Mouse (Mus musculus): ENCODE results near the gene Clic3. TPM values are rescaled to one million over a fixed set of nuclear protein-coding genes. Genes with fewer than 3 reads are reported as not detected.

The Clic3 gene
- total and polyA plus RNA-seq, 3 experiments: 0.30 to 0.71 TPM; not detected in 1

DNA sequence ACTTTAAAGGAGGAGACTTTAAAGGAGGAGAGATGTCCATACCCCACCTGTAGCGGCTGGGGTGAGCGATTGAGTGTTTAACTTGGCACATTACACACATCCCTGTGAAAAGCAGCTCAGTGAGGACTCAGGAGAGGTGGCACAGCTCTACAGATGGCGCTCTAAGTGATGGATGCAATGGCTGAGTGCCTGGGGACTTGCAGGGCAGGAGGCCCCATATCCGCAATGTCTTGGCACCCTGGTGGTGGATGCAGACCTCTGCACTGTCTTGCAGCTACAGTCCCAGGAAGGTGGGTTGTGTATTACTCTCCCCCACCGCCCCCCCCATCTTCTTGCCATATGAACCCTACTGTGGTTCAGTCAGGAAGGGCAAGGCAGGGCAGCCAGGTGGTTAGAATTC is 50.3 kb downstream of the Clic3 start:
- Histone ChIP-seq H3K9me3 (replicated peaks; ENCODE audit: low read length) (no peaks in the 10 kb centered on the region), H3K79me2 (replicated peaks; ENCODE audit: control insufficient read depth, extremely low read depth, insufficient read depth, poor library complexity, severe bottlenecking) (no peaks in the 10 kb centered on the region), H3K27me3 (replicated peaks) (no peaks in the 10 kb centered on the region), H3K4me1 (ENCODE audit: control insufficient read depth in 1 of 2, insufficient read depth in 2 of 2) (peaks cover 5 to 12% of the 10 kb centered on the region in 2 experiments), H3K9ac (ENCODE audit: insufficient read depth, low read depth) (no peak overlapping the region), H3K4me2 (ENCODE audit: insufficient read depth, low read depth, poor library complexity, severe bottlenecking) (no peak overlapping the region), H3K36me3 (replicated peaks in 1 of 2; ENCODE audit: control insufficient read depth in 1 of 2, insufficient read depth in 1 of 2, low read length in 1 of 2) (peaks cover 32 to 49% of the 10 kb centered on the region in 2 experiments), H3K27ac (ENCODE audit: insufficient read depth, low read depth) (no peak overlapping the region), H3K4me3 (replicated peaks in 1 of 3; ENCODE audit: low read depth in 2 of 3, low read length in 2 of 3, poor library complexity in 1 of 3) (no peak overlapping the region)
- TF ChIP-seq ZNF384 (IDR thresholded peaks at IDR 0.05; ENCODE audit: low read depth, low read length) (no peak), CTCF (conservative IDR thresholded peaks at IDR 0.05 in 1 of 2, IDR thresholded peaks at IDR 0.05 in 1 of 2; ENCODE audit: low read depth in 2 of 2, low read length in 2 of 2) (peak in 1 of 2 experiments; percentile 54; a peak in 2 of 4 replicates)
- dilution Hi-C loops (cut with MboI; ENCODE audit: extremely low pct_ligation_motif_present, extremely low pct_unique_long_range_greater_than_20kb, low sequenced_read_pairs): no loop called here
- in situ Hi-C loops (cut with MboI; ENCODE audit: low pct_ligation_motif_present, low pct_unique_long_range_greater_than_20kb, low sequenced_read_pairs): no loop called here
- peak; percentile 33 for DNase-seq (ENCODE audit: extremely low read depth)

Other genes with a start within 250 kb of the Clic3 start
Only the 20 nearest of the 44 such genes appear.
- gene Grin1, start 137.7 kb upstream of the Clic3 start, total RNA-seq (2012; rRNA removed): 0.04 and 0.17 TPM in 2 replicates
- 0.08 and 0.36 TPM in 2 replicates for gene Grin1, start 137.7 kb upstream of the Clic3 start, total RNA-seq (2014; rRNA removed)
- 0.06 TPM in 1 of 2 replicates, not detected in the other for gene Grin1, start 137.7 kb upstream of the Clic3 start, polyA plus RNA-seq (2012; ENCODE audit: insufficient read length, low read depth)
- gene Man1b1, start 124.5 kb upstream of the Clic3 start, total RNA-seq (2012; rRNA removed): 45.7 and 58.1 TPM in 2 replicates
- 39.3 and 41.8 TPM in 2 replicates for gene Man1b1, start 124.5 kb upstream of the Clic3 start, total RNA-seq (2014; rRNA removed)
- 68.8 and 69.3 TPM in 2 replicates for gene Man1b1, start 124.5 kb upstream of the Clic3 start, polyA plus RNA-seq (2012; ENCODE audit: insufficient read length, low read depth)
- gene Dpp7, start 100.5 kb upstream of the Clic3 start, total RNA-seq (2012; rRNA removed): 21.0 and 36.0 TPM in 2 replicates
- gene Dpp7, start 100.5 kb upstream of the Clic3 start, total RNA-seq (2014; rRNA removed): 16.2 and 19.4 TPM in 2 replicates
- gene Dpp7, start 100.5 kb upstream of the Clic3 start, polyA plus RNA-seq (2012; ENCODE audit: insufficient read length, low read depth): 20.9 and 22.7 TPM in 2 replicates
- gene Uap1l1, start 91.2 kb upstream of the Clic3 start, total RNA-seq (2012; rRNA removed): 14.5 and 16.2 TPM in 2 replicates
- gene Uap1l1, start 91.2 kb upstream of the Clic3 start, total RNA-seq (2014; rRNA removed): 3.3 and 4.3 TPM in 2 replicates
- gene Uap1l1, start 91.2 kb upstream of the Clic3 start, polyA plus RNA-seq (2012; ENCODE audit: insufficient read length, low read depth): 27.6 and 30.8 TPM in 2 replicates
- gene Sapcd2, start 84.5 kb upstream of the Clic3 start, total RNA-seq (2012; rRNA removed): 27.3 and 32.1 TPM in 2 replicates
- 21.9 and 22.5 TPM in 2 replicates for gene Sapcd2, start 84.5 kb upstream of the Clic3 start, total RNA-seq (2014; rRNA removed)
- 16.5 and 16.9 TPM in 2 replicates for gene Sapcd2, start 84.5 kb upstream of the Clic3 start, polyA plus RNA-seq (2012; ENCODE audit: insufficient read length, low read depth)
- gene Entpd2, start 61.0 kb upstream of the Clic3 start, total RNA-seq (2012; rRNA removed): not detected in 2 replicates
- gene Entpd2, start 61.0 kb upstream of the Clic3 start, total RNA-seq (2014; rRNA removed): not detected in 2 replicates
- gene Entpd2, start 61.0 kb upstream of the Clic3 start, polyA plus RNA-seq (2012; ENCODE audit: insufficient read length, low read depth): not detected in 2 replicates
- gene Npdc1, start 57.5 kb upstream of the Clic3 start, total RNA-seq (2012; rRNA removed): 3.4 and 5.5 TPM in 2 replicates
- not detected in 2 replicates for gene Npdc1, start 57.5 kb upstream of the Clic3 start, total RNA-seq (2014; rRNA removed)
- 0.49 and 0.78 TPM in 2 replicates for gene Npdc1, start 57.5 kb upstream of the Clic3 start, polyA plus RNA-seq (2012; ENCODE audit: insufficient read length, low read depth)
- 0.17 and 0.25 TPM in 2 replicates for gene Fut7, start 33.6 kb upstream of the Clic3 start, total RNA-seq (2012; rRNA removed)
- 0.17 and 0.51 TPM in 2 replicates for gene Fut7, start 33.6 kb upstream of the Clic3 start, total RNA-seq (2014; rRNA removed)
- 0.57 and 0.74 TPM in 2 replicates for gene Fut7, start 33.6 kb upstream of the Clic3 start, polyA plus RNA-seq (2012; ENCODE audit: insufficient read length, low read depth)
- 10.5 and 13.0 TPM in 2 replicates for gene Abca2, start 28.1 kb upstream of the Clic3 start, total RNA-seq (2012; rRNA removed)
- 3.1 and 5.0 TPM in 2 replicates for gene Abca2, start 28.1 kb upstream of the Clic3 start, total RNA-seq (2014; rRNA removed)
- 15.7 and 23.4 TPM in 2 replicates for gene Abca2, start 28.1 kb upstream of the Clic3 start, polyA plus RNA-seq (2012; ENCODE audit: insufficient read length, low read depth)
- gene Paxx, start 4.3 kb downstream of the Clic3 start, total RNA-seq (2012; rRNA removed): 13.6 and 15.1 TPM in 2 replicates
- gene Paxx, start 4.3 kb downstream of the Clic3 start, total RNA-seq (2014; rRNA removed): 13.5 and 16.2 TPM in 2 replicates
- 9.5 and 13.9 TPM in 2 replicates for gene Paxx, start 4.3 kb downstream of the Clic3 start, polyA plus RNA-seq (2012; ENCODE audit: insufficient read length, low read depth)
- gene Ptgds, start 13.2 kb downstream of the Clic3 start, total RNA-seq (2012; rRNA removed): 0.29 TPM in 1 of 2 replicates, not detected in the other
- 0.46 TPM in 1 of 2 replicates, not detected in the other for gene Ptgds, start 13.2 kb downstream of the Clic3 start, total RNA-seq (2014; rRNA removed)
- 0.37 and 0.40 TPM in 2 replicates for gene Ptgds, start 13.2 kb downstream of the Clic3 start, polyA plus RNA-seq (2012; ENCODE audit: insufficient read length, low read depth)
- not detected in 2 replicates for gene Lcn12, start 37.1 kb downstream of the Clic3 start, total RNA-seq (2012; rRNA removed)
- not detected in 2 replicates for gene Lcn12, start 37.1 kb downstream of the Clic3 start, total RNA-seq (2014; rRNA removed)
- gene Lcn12, start 37.1 kb downstream of the Clic3 start, polyA plus RNA-seq (2012; ENCODE audit: insufficient read length, low read depth): not detected in 2 replicates
- 36.8 and 37.4 TPM in 2 replicates for gene Fbxw5, start 43.9 kb downstream of the Clic3 start, total RNA-seq (2012; rRNA removed)
- 31.9 and 34.3 TPM in 2 replicates for gene Fbxw5, start 43.9 kb downstream of the Clic3 start, total RNA-seq (2014; rRNA removed)
- 37.0 and 40.4 TPM in 2 replicates for gene Fbxw5, start 43.9 kb downstream of the Clic3 start, polyA plus RNA-seq (2012; ENCODE audit: insufficient read length, low read depth)
- 1.2 and 2.7 TPM in 2 replicates for gene C8g, start 44.9 kb downstream of the Clic3 start, total RNA-seq (2012; rRNA removed)
- 1.2 TPM in 2 replicates for gene C8g, start 44.9 kb downstream of the Clic3 start, total RNA-seq (2014; rRNA removed)
- 1.7 and 2.0 TPM in 2 replicates for gene C8g, start 44.9 kb downstream of the Clic3 start, polyA plus RNA-seq (2012; ENCODE audit: insufficient read length, low read depth)
- 25.1 and 27.7 TPM in 2 replicates for gene Traf2, start 90.1 kb downstream of the Clic3 start, total RNA-seq (2012; rRNA removed)
- 17.9 and 19.3 TPM in 2 replicates for gene Traf2, start 90.1 kb downstream of the Clic3 start, total RNA-seq (2014; rRNA removed)
- 26.3 and 26.4 TPM in 2 replicates for gene Traf2, start 90.1 kb downstream of the Clic3 start, polyA plus RNA-seq (2012; ENCODE audit: insufficient read length, low read depth)
- gene Edf1, start 101.0 kb downstream of the Clic3 start, total RNA-seq (2012; rRNA removed): 215 and 223 TPM in 2 replicates
- 187 and 188 TPM in 2 replicates for gene Edf1, start 101.0 kb downstream of the Clic3 start, total RNA-seq (2014; rRNA removed)
- 202 and 275 TPM in 2 replicates for gene Edf1, start 101.0 kb downstream of the Clic3 start, polyA plus RNA-seq (2012; ENCODE audit: insufficient read length, low read depth)
- gene Mamdc4, start 118.0 kb downstream of the Clic3 start, total RNA-seq (2012; rRNA removed): 29.2 and 34.9 TPM in 2 replicates
- 0.65 and 4.4 TPM in 2 replicates for gene Mamdc4, start 118.0 kb downstream of the Clic3 start, total RNA-seq (2014; rRNA removed)
- 4.9 and 11.5 TPM in 2 replicates for gene Mamdc4, start 118.0 kb downstream of the Clic3 start, polyA plus RNA-seq (2012; ENCODE audit: insufficient read length, low read depth)
- gene Phpt1, start 118.4 kb downstream of the Clic3 start, total RNA-seq (2012; rRNA removed): 46.6 and 47.2 TPM in 2 replicates
- gene Phpt1, start 118.4 kb downstream of the Clic3 start, total RNA-seq (2014; rRNA removed): 32.6 and 37.9 TPM in 2 replicates
- gene Phpt1, start 118.4 kb downstream of the Clic3 start, polyA plus RNA-seq (2012; ENCODE audit: insufficient read length, low read depth): 66.9 and 69.7 TPM in 2 replicates
- 0.97 and 1.4 TPM in 2 replicates for gene Ajm1, start 124.9 kb downstream of the Clic3 start, total RNA-seq (2012; rRNA removed)
- gene Ajm1, start 124.9 kb downstream of the Clic3 start, total RNA-seq (2014; rRNA removed): 0.23 and 0.31 TPM in 2 replicates
- 0.93 and 1.4 TPM in 2 replicates for gene Ajm1, start 124.9 kb downstream of the Clic3 start, polyA plus RNA-seq (2012; ENCODE audit: insufficient read length, low read depth)
- gene Rabl6, start 151.7 kb downstream of the Clic3 start, total RNA-seq (2012; rRNA removed): 52.0 and 55.7 TPM in 2 replicates
- gene Rabl6, start 151.7 kb downstream of the Clic3 start, total RNA-seq (2014; rRNA removed): 32.2 and 34.6 TPM in 2 replicates
- 62.0 and 72.9 TPM in 2 replicates for gene Rabl6, start 151.7 kb downstream of the Clic3 start, polyA plus RNA-seq (2012; ENCODE audit: insufficient read length, low read depth)

Measured in CH12.LX (cell line).